Mouse (Mus musculus): ENCODE measurements around the gene Mfsd4a. TPM values are rescaled to one million over a fixed set of nuclear protein-coding genes. Genes with fewer than 3 reads are reported as not detected.

Gene Mfsd4a
- polyA plus RNA-seq, 1 experiment from 2014 or later, result 13.0 TPM

- H3K36me3 ChIP-seq (replicated peaks), result no peaks in the 10 kb centered on the region
- H3K27me3 ChIP-seq (ENCODE audit: poor library complexity, severe bottlenecking), result no peaks in the 10 kb centered on the region
- H3K9me3 ChIP-seq, result no peaks in the 10 kb centered on the region
- DNase-seq (ENCODE audit: extremely low spot score, low spot score), result no peak
- WGBS, result 93% methylated on average over 4 of the region's 4 CpGs
- H3K27ac ChIP-seq, result no peak overlapping the region
- H3K4me1 ChIP-seq, result no peaks in the 10 kb centered on the region
- H3K4me3 ChIP-seq, result no peak overlapping the region
Measured at GRCm38 (mm10) chr1:132093269-132093668, 25.4 kb upstream of the Mfsd4a start.

- Histone ChIP-seq H3K4me3 (no peak overlapping the region), H3K36me3 (replicated peaks) (no peaks in the 10 kb centered on the region), H3K9me3 (no peaks in the 10 kb centered on the region), H3K27me3 (ENCODE audit: poor library complexity, severe bottlenecking) (no peaks in the 10 kb centered on the region), H3K4me1 (no peaks in the 10 kb centered on the region), H3K27ac (no peak overlapping the region)
- 47% methylated on average over 4 of the region's 4 CpGs for WGBS
- no peak for DNase-seq (ENCODE audit: extremely low spot score, low spot score)
Measured at GRCm38 (mm10) chr1:132090266-132090665, 22.4 kb upstream of the Mfsd4a start.

- no peaks in the 10 kb centered on the region for H3K36me3 ChIP-seq (replicated peaks)
- DNase-seq (ENCODE audit: extremely low spot score, low spot score), result no peak
- H3K27ac ChIP-seq, result no peak overlapping the region
- H3K4me1 ChIP-seq, result no peaks in the 10 kb centered on the region
- no peak overlapping the region for H3K4me3 ChIP-seq
- WGBS, result 77% methylated on average over 6 of the region's 6 CpGs
- no peaks in the 10 kb centered on the region for H3K27me3 ChIP-seq (ENCODE audit: poor library complexity, severe bottlenecking)
- H3K9me3 ChIP-seq, result no peaks in the 10 kb centered on the region
Measured at GRCm38 (mm10) chr1:132089767-132090166, 21.9 kb upstream of the Mfsd4a start.

DNA sequence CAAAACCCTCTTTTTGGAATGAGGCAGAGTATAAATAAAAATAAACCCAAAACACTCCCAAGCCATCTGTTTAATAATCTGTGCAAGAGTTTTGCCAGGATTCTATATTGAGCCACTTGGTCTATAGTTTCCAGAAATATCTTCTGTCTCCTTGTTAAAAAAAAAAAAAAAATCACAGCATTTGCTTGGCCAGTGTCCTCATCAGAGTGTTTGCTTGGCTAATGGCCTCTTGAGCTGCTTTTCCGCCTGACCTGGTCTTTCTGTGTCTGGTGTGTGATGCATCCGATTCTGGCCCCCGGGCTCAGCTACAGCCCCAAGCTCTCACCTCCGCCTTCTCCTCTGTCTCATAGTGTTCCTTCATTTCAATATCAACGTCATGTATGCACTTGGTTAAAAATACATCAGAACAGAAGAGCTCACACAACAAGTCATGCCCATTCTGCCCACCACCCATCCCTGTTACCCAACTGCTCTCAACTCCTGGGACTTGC lies 20.4 kb upstream of the Mfsd4a start:
- DNase-seq (ENCODE audit: extremely low spot score, low spot score), result no peak
- Histone ChIP-seq H3K4me1 (no peaks in the 10 kb centered on the region), H3K27ac (no peak overlapping the region), H3K27me3 (ENCODE audit: poor library complexity, severe bottlenecking) (no peaks in the 10 kb centered on the region), H3K4me3 (no peak overlapping the region), H3K9me3 (no peaks in the 10 kb centered on the region), H3K36me3 (replicated peaks) (no peaks in the 10 kb centered on the region)
- WGBS, result 77% methylated on average over 5 of the region's 5 CpGs

- DNase-seq (ENCODE audit: extremely low spot score, low spot score), result no peak
- no peaks in the 10 kb centered on the region for H3K36me3 ChIP-seq (replicated peaks)
- H3K27ac ChIP-seq, result no peak overlapping the region
- H3K9me3 ChIP-seq, result no peaks in the 10 kb centered on the region; the same call in 1 of the 2 replicates
- H3K27me3 ChIP-seq (ENCODE audit: poor library complexity, severe bottlenecking), result no peaks in the 10 kb centered on the region
- no peak overlapping the region for H3K4me3 ChIP-seq
- no peaks in the 10 kb centered on the region for H3K4me1 ChIP-seq
- WGBS, result 75% methylated on average over 7 of the region's 7 CpGs
Measured at GRCm38 (mm10) chr1:132085181-132086049, 17.6 kb upstream of the Mfsd4a start.

DNA sequence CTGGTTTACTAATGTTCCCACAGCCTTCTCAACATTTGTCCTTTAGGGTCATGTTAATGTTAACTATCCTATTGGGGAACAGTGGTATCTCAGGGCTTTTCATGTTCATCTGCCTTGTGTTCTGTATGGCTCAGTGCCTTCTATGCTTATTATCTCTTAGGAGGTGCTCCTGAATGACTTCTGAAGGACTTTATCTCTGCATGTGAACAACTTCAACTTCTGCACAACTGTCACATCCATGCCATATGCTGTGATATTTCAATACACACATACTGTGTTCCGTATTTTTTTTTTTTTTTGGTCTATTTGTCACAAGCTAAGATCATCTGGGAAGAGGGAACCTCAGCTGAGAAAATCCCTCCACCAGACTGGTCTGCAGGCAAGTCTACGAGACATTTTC lies 10.6 kb upstream of the Mfsd4a start:
- WGBS, result 89% methylated on average over 2 of the region's 2 CpGs
- no peak for DNase-seq (ENCODE audit: extremely low spot score, low spot score)
- no peaks in the 10 kb centered on the region for H3K36me3 ChIP-seq (replicated peaks)
- H3K27me3 ChIP-seq (ENCODE audit: poor library complexity, severe bottlenecking), result no peaks in the 10 kb centered on the region
- no peak overlapping the region for H3K27ac ChIP-seq
- H3K9me3 ChIP-seq, result no peaks in the 10 kb centered on the region; the same call in 1 of the 2 replicates
- H3K4me1 ChIP-seq, result no peaks in the 10 kb centered on the region
- no peak overlapping the region for H3K4me3 ChIP-seq

DNA sequence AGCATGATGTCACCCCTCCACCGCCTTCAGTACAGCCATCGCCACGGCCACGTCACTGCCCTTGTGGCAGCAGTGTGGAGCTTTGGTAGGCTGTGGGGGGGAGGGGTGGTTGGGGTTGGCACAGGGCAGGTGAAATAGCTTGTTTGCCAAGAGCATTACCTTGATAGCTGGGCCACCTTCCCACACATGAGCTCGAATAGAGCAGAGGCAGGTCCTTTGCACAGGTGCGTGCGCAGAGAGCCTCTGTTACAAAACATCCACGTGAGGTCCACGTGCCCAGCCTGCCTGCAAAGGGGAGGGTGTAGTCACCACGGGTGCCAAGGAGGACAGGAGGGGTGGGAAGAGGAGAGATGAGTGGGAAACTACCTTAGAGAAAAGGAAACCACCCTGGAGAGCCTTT lies 7.7 kb upstream of the Mfsd4a start:
- peaks cover 7% of the 10 kb centered on the region for H3K27me3 ChIP-seq (ENCODE audit: poor library complexity, severe bottlenecking)
- DNase-seq (ENCODE audit: extremely low spot score, low spot score), result no peak

GRCm38 (mm10) chr1:132070659-132071058 lies 2.8 kb upstream of the Mfsd4a start:
- H3K9me3 ChIP-seq, result no peaks in the 10 kb centered on the region
- H3K36me3 ChIP-seq (replicated peaks), result no peaks in the 10 kb centered on the region
- no peak for DNase-seq (ENCODE audit: extremely low spot score, low spot score)
- WGBS, result 89% methylated on average over 3 of the region's 3 CpGs
- no peak overlapping the region for H3K4me3 ChIP-seq
- peaks cover 55% of the 10 kb centered on the region for H3K27me3 ChIP-seq (ENCODE audit: poor library complexity, severe bottlenecking)
- H3K27ac ChIP-seq, result no peak overlapping the region
- H3K4me1 ChIP-seq, result peaks cover 14% of the 10 kb centered on the region

More for the DNA sequence above, 7.7 kb upstream of the Mfsd4a start:
- Histone ChIP-seq H3K4me1 (no peaks in the 10 kb centered on the region), H3K4me3 (no peak overlapping the region), H3K27ac (no peak overlapping the region), H3K36me3 (replicated peaks) (no peaks in the 10 kb centered on the region), H3K9me3 (no peaks in the 10 kb centered on the region)
- 91% methylated on average over 10 of the region's 10 CpGs for WGBS

GRCm38 (mm10) chr1:132069436-132069835 lies 1.6 kb upstream of the Mfsd4a start:
- Histone ChIP-seq H3K27me3 (ENCODE audit: poor library complexity, severe bottlenecking) (peaks cover 65% of the 10 kb centered on the region), H3K36me3 (replicated peaks) (no peaks in the 10 kb centered on the region), H3K9me3 (no peaks in the 10 kb centered on the region), H3K4me1 (peaks cover 14% of the 10 kb centered on the region), H3K4me3 (no peak overlapping the region), H3K27ac (no peak overlapping the region)
- DNase-seq (ENCODE audit: extremely low spot score, low spot score), result no peak
- 84% methylated on average over 8 of the region's 8 CpGs for WGBS

DNA sequence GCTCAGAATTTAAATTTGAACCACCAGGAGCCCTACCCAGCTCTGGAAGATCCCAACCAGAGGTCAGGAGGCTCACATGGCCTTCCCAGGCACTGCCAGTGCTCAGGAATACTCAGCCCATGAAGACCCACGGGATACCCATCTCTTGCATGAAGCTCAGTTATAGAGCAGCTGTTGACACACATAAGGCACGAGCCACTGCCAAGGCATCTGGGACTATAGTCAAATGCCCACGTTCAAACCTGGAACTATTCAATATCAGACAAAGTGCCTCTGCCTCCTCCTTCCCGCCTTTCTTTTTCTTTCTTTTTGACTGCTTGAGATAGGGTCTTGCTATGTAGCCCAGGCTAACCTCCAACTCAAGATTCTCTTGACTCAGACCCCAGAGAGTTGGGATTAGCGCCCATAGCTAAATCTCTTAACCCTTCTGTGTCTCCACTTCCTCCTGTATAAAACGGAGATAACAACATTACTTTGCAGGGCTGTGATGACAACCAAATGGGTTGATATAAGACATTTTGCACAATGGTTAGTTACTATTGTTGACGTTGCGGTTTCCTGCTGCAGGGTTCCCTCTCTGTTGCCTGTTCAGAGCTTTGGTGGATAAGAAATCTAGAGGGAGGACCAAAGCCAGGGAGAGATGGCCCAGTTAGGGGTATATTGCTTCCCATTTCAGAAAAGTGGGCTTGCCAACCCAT lies 2.2 kb downstream of the Mfsd4a start:
- Histone ChIP-seq H3K36me3 (replicated peaks) (no peaks in the 10 kb centered on the region), H3K27me3 (ENCODE audit: poor library complexity, severe bottlenecking) (peaks cover 59% of the 10 kb centered on the region), H3K27ac (no peak overlapping the region), H3K9me3 (no peaks in the 10 kb centered on the region), H3K4me1 (peaks cover 14% of the 10 kb centered on the region), H3K4me3 (no peak overlapping the region)
- 81% methylated on average over 8 of the region's 8 CpGs for WGBS
- no peak for DNase-seq (ENCODE audit: extremely low spot score, low spot score)

DNA sequence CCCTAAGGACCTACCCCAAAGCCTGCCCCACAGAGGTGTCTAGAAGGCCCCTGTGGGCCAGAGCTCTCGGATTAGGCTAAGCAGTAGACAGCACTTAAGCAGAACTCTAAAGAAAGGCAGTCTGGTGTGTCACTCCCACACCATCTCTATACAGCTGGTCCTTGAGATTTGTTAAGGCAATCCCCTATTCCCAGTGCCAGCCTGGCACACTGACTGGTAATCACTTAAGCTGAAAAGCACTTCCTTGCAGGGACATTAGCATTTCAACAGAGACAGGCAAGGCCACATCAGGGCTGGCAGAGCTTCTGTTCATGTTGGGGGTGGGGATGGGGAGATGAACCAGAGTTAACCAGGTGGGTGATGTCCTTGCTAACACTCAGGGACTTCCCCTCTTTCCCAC lies 2.9 kb downstream of the Mfsd4a start:
- Histone ChIP-seq H3K4me3 (no peak overlapping the region), H3K4me1 (peaks cover 14% of the 10 kb centered on the region), H3K27ac (no peak overlapping the region), H3K27me3 (ENCODE audit: poor library complexity, severe bottlenecking) (peaks cover 54% of the 10 kb centered on the region), H3K36me3 (replicated peaks) (no peaks in the 10 kb centered on the region), H3K9me3 (no peaks in the 10 kb centered on the region)
- DNase-seq (ENCODE audit: extremely low spot score, low spot score), result no peak
- 43% methylated on average over 1 of the region's 1 CpGs for WGBS

GRCm38 (mm10) chr1:132063096-132063495 lies 4.8 kb downstream of the Mfsd4a start:
- Histone ChIP-seq H3K4me3 (no peak overlapping the region), H3K27ac (no peak overlapping the region), H3K9me3 (no peaks in the 10 kb centered on the region), H3K27me3 (ENCODE audit: poor library complexity, severe bottlenecking) (peaks cover 34% of the 10 kb centered on the region), H3K36me3 (replicated peaks) (no peaks in the 10 kb centered on the region), H3K4me1 (peaks cover 11% of the 10 kb centered on the region)
- 94% methylated on average over 4 of the region's 4 CpGs for WGBS
- no peak for DNase-seq (ENCODE audit: extremely low spot score, low spot score)

Data from forebrain, embryonic 10.5 days (tissue).